ENCODE assay signal across 8 mouse cellular contexts in genomic region chr13:100892647-100893071, GRCm38 (mm10). TPM values are rescaled to one million over a fixed set of nuclear protein-coding genes. Genes with fewer than 3 reads are reported as not detected.
DNase-seq lines count a peak whose midpoint lies in the region; ATAC-seq and TF ChIP-seq lines count a peak whose summit lies in the region.

No protein-coding gene starts in this region.

- ATAC-seq in lung, embryonic 14.5 days (ENCODE audit: insufficient read depth): no peak
- peak; percentile 63 for ATAC-seq in hindbrain, embryonic 16.5 days
- ATAC-seq in neural tube, embryonic 15.5 days (ENCODE audit: low FRiP score): peak; percentile 82

- no peaks in the 10 kb centered on the region for H3K4me1 ChIP-seq in lung, embryonic 14.5 days (ENCODE audit: insufficient read depth)
- H3K4me1 ChIP-seq in hindbrain, embryonic 16.5 days (ENCODE audit: control insufficient read depth, insufficient read depth, low read depth, low read length): no peaks in the 10 kb centered on the region
- peaks cover 10% of the 10 kb centered on the region; the same call in 1 of the 2 replicates for H3K4me1 ChIP-seq in neural tube, embryonic 15.5 days

- no peaks in the 10 kb centered on the region for H3K9me3 ChIP-seq in lung, embryonic 14.5 days (ENCODE audit: low read depth, low read length)
- no peaks in the 10 kb centered on the region for H3K9me3 ChIP-seq in hindbrain, embryonic 16.5 days (ENCODE audit: control insufficient read depth, low read length)
- no peaks in the 10 kb centered on the region for H3K9me3 ChIP-seq in neural tube, embryonic 15.5 days (replicated peaks)

- no peak overlapping the region for H3K4me3 ChIP-seq in lung, embryonic 14.5 days (ENCODE audit: low read depth, low read length)
- H3K4me3 ChIP-seq in hindbrain, embryonic 16.5 days (ENCODE audit: low read length): peak overlapping the region; percentile 23
- H3K4me3 ChIP-seq in neural tube, embryonic 15.5 days (replicated peaks): peak overlapping the region; percentile 28

- no peaks in the 10 kb centered on the region for H3K36me3 ChIP-seq in lung, embryonic 14.5 days (ENCODE audit: insufficient read depth)
- H3K36me3 ChIP-seq in hindbrain, embryonic 16.5 days (ENCODE audit: control insufficient read depth, insufficient read depth, low read length): no peaks in the 10 kb centered on the region
- H3K36me3 ChIP-seq in neural tube, embryonic 15.5 days: no peaks in the 10 kb centered on the region

- peak; percentile 3 for DNase-seq in cerebellum, adult 8-10 months
- DNase-seq in cerebellum, postnatal 36 days: no peak
- DNase-seq in lung, embryonic 14.5 days: peak; percentile 34
- no peak for DNase-seq in lung, adult 18-20 months
- DNase-seq in embryo, embryonic 9.5 days (ENCODE audit: extremely low spot score): no peak
- DNase-seq in embryo, embryonic 10 days (ENCODE audit: low spot score): no peak

- H3K4me2 ChIP-seq in lung, embryonic 14.5 days: peak overlapping the region; percentile 13; the same call in 1 of the 2 replicates
- peak overlapping the region; percentile 53 for H3K4me2 ChIP-seq in hindbrain, embryonic 16.5 days (ENCODE audit: low read length)
- peak overlapping the region; percentile 56 for H3K4me2 ChIP-seq in neural tube, embryonic 15.5 days

- no peak overlapping the region for H3K9ac ChIP-seq in lung, embryonic 14.5 days
- 0 out of 2 replicates have a peak overlapping the region, but pooled peaks have one; percentile 7 for H3K9ac ChIP-seq in hindbrain, embryonic 16.5 days (ENCODE audit: low read depth, low read length)
- H3K9ac ChIP-seq in neural tube, embryonic 15.5 days (replicated peaks): 0 out of 2 replicates have a peak overlapping the region, but pooled peaks have one; percentile 8

- no peak overlapping the region for H3K27ac ChIP-seq in lung, embryonic 14.5 days (ENCODE audit: low read depth)
- H3K27ac ChIP-seq in hindbrain, embryonic 16.5 days (ENCODE audit: low read depth, low read length): peak overlapping the region; percentile 9; the same call in 1 of the 2 replicates
- H3K27ac ChIP-seq in neural tube, embryonic 15.5 days (replicated peaks): peak overlapping the region; percentile 78

- H3K27me3 ChIP-seq in lung, embryonic 14.5 days (ENCODE audit: insufficient read depth, low read length): no peaks in the 10 kb centered on the region
- no peaks in the 10 kb centered on the region for H3K27me3 ChIP-seq in hindbrain, embryonic 16.5 days (replicated peaks; ENCODE audit: control insufficient read depth, insufficient read depth, low read length)
- no peaks in the 10 kb centered on the region for H3K27me3 ChIP-seq in neural tube, embryonic 15.5 days (replicated peaks)

- WGBS in lung, embryonic 14.5 days: 50% methylated on average over 13 of the region's 13 CpGs
- WGBS in hindbrain, embryonic 16.5 days: 33% methylated on average over 13 of the region's 13 CpGs
- WGBS in neural tube, embryonic 15.5 days: 24% methylated on average over 13 of the region's 13 CpGs

- no peak for TF ChIP-seq CTCF in lung, embryonic 14.5 days (IDR thresholded peaks at IDR 0.05; ENCODE audit: low read depth)

RNA-seq across cellular contexts. Expression of gene Slc30a5, which starts 59.4 kb away (rescaled TPM):
- 63.3 and 64.6 TPM in 2 replicates for polyA plus RNA-seq in lung, embryonic 14.5 days (2014; fragmentation: Nextera tagmentation; extraction: Ambion mirVana)
- 30.8 and 31.4 TPM in 2 replicates for polyA plus RNA-seq in hindbrain, embryonic 16.5 days (2015; fragmentation: Nextera tagmentation; extraction: Ambion mirVana)
- polyA plus RNA-seq in neural tube, embryonic 15.5 days (2015; fragmentation: Nextera tagmentation; extraction: Ambion mirVana): 34.1 and 38.6 TPM in 2 replicates

Comparison
In these comparisons a context has a peak if more than half of its experiments do, and no peak if none do; other contexts are left out.
1. DNase-seq: peak in cerebellum, adult 8-10 months (single experiment) and lung, embryonic 14.5 days (single experiment); none in cerebellum, postnatal 36 days (0 of 2), lung, adult 18-20 months (0 of 2), embryo, embryonic 9.5 days (single experiment) and embryo, embryonic 10 days (single experiment).
2. Peak in every context shown above with its lines, with median percentiles within 50 percentile points of each other: H3K4me2 ChIP-seq.